Mouse (Mus musculus): ENCODE data around the gene Anapc5.

The Anapc5 gene

GRCm38 (mm10) chr5:122820777-122821523 is at the start of gene Anapc5:
Anapc5 (minus strand) TSS chr5:122821339.
- DNase-seq (ENCODE audit: inconsistent ontology term) = peak; percentile 99

- DNase-seq (ENCODE audit: inconsistent ontology term) = no peak
Observed at GRCm38 (mm10) chr5:122863053-122863452, 41.9 kb upstream of the Anapc5 start.

GRCm38 (mm10) chr5:122855858-122856257 is 34.7 kb upstream of the Anapc5 start:
- no peak for DNase-seq (ENCODE audit: inconsistent ontology term)

GRCm38 (mm10) chr5:122852611-122853010 is 31.5 kb upstream of the Anapc5 start:
- no peak for DNase-seq (ENCODE audit: inconsistent ontology term)

- DNase-seq (ENCODE audit: inconsistent ontology term) = no peak
Observed at GRCm38 (mm10) chr5:122850319-122851002, 29.3 kb upstream of the Anapc5 start.

- peak; percentile 99 for DNase-seq (ENCODE audit: inconsistent ontology term)
Observed at GRCm38 (mm10) chr5:122849521-122850318, 28.6 kb upstream of the Anapc5 start, which contains the start of gene Rnf34. Rnf34 (plus strand) TSS chr5:122850048.

GRCm38 (mm10) chr5:122843799-122844198 is 22.7 kb upstream of the Anapc5 start:
- DNase-seq (ENCODE audit: inconsistent ontology term) = no peak

- DNase-seq (ENCODE audit: inconsistent ontology term) = no peak
Observed at GRCm38 (mm10) chr5:122841126-122841525, 20.0 kb upstream of the Anapc5 start.

GRCm38 (mm10) chr5:122832996-122833395 is 11.9 kb upstream of the Anapc5 start:
- no peak for DNase-seq (ENCODE audit: inconsistent ontology term)

GRCm38 (mm10) chr5:122832536-122832935 is 11.4 kb upstream of the Anapc5 start:
- no peak for DNase-seq (ENCODE audit: inconsistent ontology term)

GRCm38 (mm10) chr5:122825099-122825498 is 4.0 kb upstream of the Anapc5 start:
- no peak for DNase-seq (ENCODE audit: inconsistent ontology term)

- DNase-seq (ENCODE audit: inconsistent ontology term) = no peak
Observed at GRCm38 (mm10) chr5:122824450-122824849, 3.3 kb upstream of the Anapc5 start.

GRCm38 (mm10) chr5:122823976-122824375 is 2.8 kb upstream of the Anapc5 start:
- no peak for DNase-seq (ENCODE audit: inconsistent ontology term)

- no peak for DNase-seq (ENCODE audit: inconsistent ontology term)
Observed at GRCm38 (mm10) chr5:122822441-122822840, 1.3 kb upstream of the Anapc5 start.

- DNase-seq (ENCODE audit: inconsistent ontology term) = no peak
Observed at GRCm38 (mm10) chr5:122821524-122821885, 366 bp upstream of the Anapc5 start.

- no peak for DNase-seq (ENCODE audit: inconsistent ontology term)
Observed at GRCm38 (mm10) chr5:122812699-122813098, 8.4 kb downstream of the Anapc5 start.

GRCm38 (mm10) chr5:122811364-122812079 is 9.6 kb downstream of the Anapc5 start:
- DNase-seq (ENCODE audit: inconsistent ontology term) = peak; percentile 43

- DNase-seq (ENCODE audit: inconsistent ontology term) = no peak
Observed at GRCm38 (mm10) chr5:122805503-122805902, 15.6 kb downstream of the Anapc5 start.

- no peak for DNase-seq (ENCODE audit: inconsistent ontology term)
Observed at GRCm38 (mm10) chr5:122802706-122803105, 18.4 kb downstream of the Anapc5 start.

- no peak for DNase-seq (ENCODE audit: inconsistent ontology term)
Observed at GRCm38 (mm10) chr5:122801684-122802083, 19.5 kb downstream of the Anapc5 start.

GRCm38 (mm10) chr5:122800345-122801010 is 20.7 kb downstream of the Anapc5 start:
- DNase-seq (ENCODE audit: inconsistent ontology term) = no peak
